Mouse (Mus musculus): ENCODE results near the gene Hnrnph1. TPM values are rescaled to one million over a fixed set of nuclear protein-coding genes. Genes with fewer than 3 reads are reported as not detected.

Gene Hnrnph1
- total RNA-seq, 2 experiments from 2014 or later, result 154 to 182 TPM

DNA sequence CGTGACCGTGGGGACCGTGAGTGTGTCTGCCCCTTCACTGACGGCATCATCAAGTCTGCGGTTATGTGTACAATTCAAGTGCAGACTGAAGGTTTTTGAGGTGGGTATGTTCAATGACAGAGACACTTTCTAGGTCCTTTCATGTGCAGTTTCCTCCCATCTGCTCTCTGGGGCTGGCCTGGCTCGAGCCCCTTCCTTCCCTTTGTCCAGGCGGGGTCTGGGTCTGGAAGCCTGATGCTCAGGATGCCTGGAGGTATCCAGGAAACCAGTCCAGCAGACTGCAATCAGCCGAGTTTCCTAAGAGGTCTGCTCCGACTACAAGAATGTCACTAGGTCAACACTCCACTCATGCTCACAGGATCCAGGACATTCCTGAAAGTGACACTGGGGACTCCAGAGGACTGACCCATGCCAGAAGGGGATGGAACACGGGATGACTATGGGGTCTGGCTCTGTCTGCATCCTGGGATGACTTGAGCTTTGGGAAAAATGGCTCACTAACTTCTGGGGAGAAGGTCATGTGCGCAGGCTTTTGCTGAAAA, 20.0 kb downstream of the Hnrnph1 start:
- DNase-seq, result no peak
- intact Hi-C loops (cut with DNase I), result no loop called here

DNA sequence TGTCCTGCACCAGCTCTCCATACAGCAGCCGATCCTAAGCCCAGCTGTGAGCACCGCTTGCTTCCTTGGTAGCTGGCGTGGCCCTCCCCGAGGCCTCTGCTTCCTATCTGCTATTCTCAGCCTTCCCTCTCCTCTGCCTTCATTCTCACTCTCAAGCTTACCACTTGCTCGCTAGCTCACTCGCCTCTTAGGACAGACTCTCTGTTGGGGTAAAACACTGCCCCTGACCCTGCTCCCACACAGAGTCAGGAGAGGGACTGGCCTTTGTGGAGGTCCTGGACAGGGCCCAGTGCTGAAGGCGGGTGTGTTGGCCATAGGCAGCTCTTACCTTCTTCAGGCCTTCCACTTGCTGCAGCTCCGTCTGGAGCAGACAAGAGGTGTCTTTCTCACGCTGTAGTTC, 20.5 kb downstream of the Hnrnph1 start:
- no peak for DNase-seq
- intact Hi-C loops (cut with DNase I), result no loop called here

DNA sequence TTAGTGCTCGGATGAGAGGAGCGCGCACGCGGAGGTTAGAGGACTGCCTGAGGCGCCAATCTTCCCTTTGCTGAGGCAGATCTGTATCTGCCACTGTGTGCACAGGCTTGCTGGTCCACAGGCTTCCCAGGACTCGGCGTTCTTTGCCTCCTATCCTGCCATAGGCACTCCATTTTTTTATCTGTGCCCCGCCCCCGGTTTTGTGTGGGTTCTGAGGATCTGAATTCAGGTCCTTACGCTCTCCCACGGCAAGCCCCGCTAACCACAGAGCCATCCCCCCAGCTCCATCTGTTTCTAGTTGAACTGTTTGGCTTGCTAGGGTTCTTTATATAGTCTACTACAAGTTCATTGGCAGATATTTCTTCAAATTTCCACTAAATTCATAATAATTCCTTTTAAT, 22.0 kb downstream of the Hnrnph1 start:
- DNase-seq, result no peak
- intact Hi-C loops (cut with DNase I), result no loop called here

DNA sequence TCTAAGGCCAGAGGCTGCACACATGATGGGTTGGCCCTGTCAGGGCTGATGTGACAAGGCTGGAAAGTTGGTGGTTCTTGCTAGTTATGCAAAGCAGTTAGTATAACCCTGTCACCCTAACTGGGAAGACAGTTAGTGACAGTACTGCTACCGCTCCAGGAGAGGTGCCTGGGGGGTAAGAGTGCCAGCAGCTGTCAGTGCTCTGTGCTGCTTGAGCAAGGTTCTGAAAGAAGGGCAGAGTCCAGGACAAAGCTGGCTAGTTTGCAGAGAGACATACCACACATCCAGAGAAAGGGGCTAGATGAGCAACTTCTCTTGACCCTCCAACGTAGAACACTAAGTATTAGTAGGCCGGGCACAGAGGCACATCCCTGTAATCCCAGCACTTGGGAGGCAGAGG, 25.7 kb downstream of the Hnrnph1 start:
- no peak for DNase-seq
- intact Hi-C loops (cut with DNase I), result no loop called here

DNA sequence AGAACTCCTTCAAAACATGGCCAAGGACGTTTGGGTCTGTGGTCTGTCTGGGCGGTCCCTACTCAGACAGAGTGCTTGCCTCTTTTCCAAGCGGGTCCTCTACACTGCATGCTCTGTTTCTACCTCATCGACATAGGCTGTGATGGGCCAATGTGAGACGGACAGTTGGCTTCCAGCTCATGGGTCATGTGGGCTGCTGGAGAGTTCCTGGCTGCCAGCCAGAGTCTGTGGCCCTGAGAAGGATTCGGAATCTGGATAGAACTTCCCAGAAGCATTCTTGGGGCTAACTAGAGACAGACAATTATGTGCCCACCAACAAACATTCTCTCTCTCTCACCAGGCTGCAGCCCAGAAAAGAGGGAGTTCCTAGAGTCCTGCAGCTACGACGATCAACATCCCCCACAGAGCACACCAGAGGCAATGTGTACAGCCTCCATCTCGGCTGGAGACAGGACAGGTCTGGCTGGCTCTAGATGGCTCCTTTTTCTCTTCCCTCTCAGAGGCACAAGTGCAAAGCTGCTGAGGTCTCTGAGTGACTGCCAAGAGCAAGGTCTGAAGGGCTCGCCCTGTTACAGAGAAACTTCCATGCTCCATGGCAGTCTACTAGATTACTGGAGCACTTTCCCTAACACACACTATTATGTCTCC, 26.7 kb downstream of the Hnrnph1 start:
- peak; percentile 71 to 73 for DNase-seq
- intact Hi-C loops (cut with DNase I), result no loop called here

DNA sequence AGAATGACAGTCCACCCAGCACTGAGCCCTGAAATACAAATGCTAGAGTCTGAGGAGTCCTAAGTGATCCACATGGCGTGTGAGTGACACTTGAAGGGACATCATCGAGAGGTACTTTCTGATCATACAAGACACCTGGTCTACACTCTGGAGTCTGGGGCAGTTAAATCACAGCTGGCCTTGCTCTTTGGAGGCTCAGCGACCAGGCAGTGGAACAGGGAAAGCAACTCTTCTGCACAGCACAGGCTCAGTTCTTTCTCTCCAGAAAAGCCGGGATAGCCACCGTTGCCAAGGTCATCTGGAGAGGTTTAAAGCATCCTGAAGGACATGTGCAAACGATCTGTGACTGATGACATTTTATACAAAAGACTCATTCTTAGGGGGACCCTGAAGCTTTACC, 30.4 kb downstream of the Hnrnph1 start:
- intact Hi-C loops (cut with DNase I), result no loop called here
- DNase-seq, result no peak

DNA sequence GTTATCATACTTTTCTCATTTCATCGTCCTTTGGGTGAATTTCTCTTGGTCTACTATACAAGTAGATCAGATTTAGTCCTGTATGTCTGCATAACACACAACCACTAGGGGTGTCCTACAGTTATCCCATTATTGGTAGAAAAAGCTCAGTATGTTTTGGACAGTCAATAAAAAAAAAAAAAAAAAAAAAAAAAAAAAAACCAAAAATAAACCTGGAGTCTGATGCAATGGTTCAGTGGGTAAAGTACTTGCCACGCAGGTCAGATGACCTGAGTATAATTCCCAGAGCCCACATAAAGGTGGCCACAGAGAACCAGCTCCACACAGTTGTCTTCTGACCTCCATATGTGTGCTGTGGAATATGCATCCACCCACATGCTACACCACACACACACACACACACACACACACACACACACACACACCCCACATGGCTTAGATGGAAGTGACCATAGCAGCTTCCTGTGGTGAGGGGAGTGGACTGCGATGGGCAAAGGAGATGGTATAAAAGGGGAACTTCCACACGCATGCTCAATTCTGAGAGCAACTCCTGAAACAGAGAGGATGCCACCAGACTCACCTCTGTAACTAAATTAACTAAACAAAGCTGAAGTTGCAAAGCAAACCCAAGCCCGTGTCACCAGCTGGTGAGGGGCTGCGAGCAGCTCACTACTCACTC, 38.9 kb downstream of the Hnrnph1 start:
- intact Hi-C loops (cut with DNase I), result no loop called here
- no peak for DNase-seq

DNA sequence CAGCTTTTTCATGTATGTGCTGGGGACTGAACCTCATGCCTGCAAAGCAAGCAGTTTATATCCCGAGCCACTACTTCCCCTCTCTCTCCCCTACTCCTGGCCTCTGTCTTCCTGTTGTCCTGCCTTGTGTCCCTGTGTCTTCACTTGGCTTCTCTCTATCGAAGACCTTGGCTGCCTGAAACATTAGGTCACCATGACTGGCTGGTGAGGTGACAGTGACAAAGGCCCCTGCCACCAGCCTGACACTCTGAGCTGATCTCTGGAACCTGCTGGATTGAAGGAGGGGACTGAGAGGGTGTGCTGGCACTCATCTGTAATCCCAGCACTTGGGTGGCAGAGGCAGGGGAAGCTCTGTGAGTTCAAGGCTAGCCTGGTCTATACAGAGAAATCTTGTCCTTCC, 41.1 kb downstream of the Hnrnph1 start:
- DNase-seq, result no peak
- intact Hi-C loops (cut with DNase I), result no loop called here

DNA sequence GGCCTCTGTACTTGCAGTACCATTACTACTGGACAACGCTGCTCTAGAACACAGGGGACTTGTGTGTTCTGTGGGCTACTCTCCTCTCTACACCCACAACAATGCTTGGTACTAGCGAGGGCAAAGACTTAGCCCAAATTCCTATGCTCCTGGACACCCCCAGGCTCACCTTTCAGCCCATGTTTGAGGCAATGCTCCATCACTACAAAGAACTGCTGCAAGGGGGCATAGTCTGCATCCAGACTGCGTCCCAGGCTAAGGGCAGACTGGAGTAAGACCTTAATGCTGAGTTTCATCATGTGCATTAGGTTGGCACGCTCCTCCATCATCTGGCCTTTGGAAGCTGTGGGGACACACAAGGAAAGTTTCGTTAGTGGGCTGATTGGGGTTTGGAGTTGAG, 44.7 kb downstream of the Hnrnph1 start:
- intact Hi-C loops (cut with DNase I), result no loop called here
- DNase-seq, result no peak

DNA sequence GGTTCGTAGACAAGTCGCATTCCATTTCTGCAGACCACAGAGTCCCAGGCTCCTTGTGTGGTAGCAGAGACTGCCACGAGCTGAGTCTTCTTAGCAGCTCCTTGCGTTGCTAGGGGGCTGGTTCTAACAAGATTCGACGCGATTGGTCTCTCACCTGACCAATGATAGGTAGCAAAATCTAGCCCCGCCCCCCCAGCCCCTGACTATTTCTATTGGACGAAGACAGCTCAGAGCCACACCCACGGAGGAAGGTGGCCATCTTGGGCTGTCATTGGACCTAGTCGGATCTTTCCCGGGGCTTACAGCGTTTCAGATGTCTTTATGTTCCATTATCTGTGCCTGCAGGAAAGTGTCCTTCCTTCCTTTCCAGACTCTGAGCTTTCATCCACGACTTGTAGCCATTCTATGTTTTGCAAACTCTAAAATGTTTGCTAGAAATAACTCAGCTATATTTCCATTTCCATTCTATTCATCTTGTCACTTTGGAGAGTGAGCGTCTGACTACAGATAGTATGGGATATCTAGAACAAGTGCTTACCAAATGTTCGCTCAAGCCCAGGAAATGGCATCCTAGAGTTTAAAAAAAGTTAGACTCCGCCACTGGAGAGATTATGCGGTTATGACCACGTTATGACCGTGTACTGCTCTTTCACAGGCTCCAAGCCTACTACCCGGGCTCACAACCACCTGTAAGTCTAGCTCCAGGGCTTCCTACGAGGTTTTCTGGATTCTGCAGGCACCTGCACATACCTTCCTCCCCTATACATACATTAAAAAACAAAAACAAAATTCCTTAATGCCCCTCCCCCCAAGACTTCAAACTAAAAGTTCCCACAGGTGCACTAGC, 45.4 kb downstream of the Hnrnph1 start:
- peak in 1 of 2 experiments; percentile 40 for DNase-seq
- intact Hi-C loops (cut with DNase I), result no loop called here

DNA sequence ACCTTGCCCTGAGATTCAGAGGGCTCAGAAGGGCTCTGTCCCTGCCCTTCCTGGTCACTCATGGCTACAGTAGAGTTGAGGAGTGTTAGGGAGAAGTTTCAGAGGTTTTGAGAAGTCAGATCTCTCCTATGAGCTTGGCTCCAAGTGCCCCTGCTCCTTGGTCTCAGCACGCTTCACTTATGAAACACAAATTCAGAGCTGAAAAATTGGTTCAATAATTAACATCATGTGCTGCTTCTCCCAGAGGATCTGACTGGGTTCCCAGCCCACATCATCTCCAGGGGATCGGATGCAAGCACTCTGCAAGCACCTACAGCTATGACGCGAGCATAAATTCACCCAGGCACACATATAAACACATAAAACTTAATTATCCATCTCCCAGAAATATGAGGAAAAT, 49.3 kb downstream of the Hnrnph1 start:
- no peak for DNase-seq
- intact Hi-C loops (cut with DNase I), result no loop called here

DNA sequence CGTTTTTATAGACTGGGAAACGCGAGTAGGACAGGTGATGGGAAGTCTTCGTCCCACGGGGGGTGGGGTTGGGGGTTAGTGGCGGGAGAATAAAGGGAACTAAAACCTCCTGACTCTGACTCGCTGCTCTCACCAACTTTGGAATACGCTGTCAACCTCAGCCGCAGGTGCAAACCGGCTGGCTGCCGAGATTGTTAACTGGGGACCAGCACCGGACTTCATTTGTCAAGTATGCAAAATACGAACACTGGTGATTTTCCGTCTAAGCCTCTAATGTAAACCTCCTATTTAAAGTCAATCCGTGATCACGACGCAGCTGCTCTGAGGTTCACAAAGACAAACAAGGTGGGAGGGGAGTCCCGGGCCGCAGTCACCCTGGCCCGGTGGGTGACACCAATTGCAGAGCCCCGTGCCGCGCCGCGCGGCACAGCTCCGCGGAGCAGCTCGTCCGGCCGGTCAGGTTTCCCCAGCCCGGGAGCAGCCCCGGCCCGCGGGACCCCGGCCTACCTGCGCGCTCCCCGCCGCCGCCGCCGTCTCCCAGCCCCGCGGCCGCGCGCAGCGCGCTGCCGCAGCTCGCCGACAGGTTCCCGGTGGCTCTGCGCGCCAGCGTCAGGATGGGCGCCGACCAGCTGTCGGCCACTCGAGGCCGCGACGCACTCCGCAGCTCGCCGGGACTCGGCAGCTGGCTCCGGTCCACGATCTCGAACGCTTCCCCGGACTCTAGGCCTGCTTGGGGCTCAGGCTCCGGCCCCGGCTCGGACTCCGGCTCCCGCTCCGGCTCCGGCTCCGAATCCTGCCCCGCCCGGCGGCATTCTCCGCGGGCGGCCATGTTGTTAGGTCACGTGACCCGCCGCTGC, 53.7 kb downstream of the Hnrnph1 start, which contains the start of gene Rufy1:
Gene Rufy1 (minus strand): TSS at position 849 of the 857 bp plus-strand sequence.
- intact Hi-C loops (cut with DNase I), result loop anchor here (5.0 kb wide), 1 partner anchor 53 kb away; the partner anchor contains the start of gene Hnrnph1

DNA sequence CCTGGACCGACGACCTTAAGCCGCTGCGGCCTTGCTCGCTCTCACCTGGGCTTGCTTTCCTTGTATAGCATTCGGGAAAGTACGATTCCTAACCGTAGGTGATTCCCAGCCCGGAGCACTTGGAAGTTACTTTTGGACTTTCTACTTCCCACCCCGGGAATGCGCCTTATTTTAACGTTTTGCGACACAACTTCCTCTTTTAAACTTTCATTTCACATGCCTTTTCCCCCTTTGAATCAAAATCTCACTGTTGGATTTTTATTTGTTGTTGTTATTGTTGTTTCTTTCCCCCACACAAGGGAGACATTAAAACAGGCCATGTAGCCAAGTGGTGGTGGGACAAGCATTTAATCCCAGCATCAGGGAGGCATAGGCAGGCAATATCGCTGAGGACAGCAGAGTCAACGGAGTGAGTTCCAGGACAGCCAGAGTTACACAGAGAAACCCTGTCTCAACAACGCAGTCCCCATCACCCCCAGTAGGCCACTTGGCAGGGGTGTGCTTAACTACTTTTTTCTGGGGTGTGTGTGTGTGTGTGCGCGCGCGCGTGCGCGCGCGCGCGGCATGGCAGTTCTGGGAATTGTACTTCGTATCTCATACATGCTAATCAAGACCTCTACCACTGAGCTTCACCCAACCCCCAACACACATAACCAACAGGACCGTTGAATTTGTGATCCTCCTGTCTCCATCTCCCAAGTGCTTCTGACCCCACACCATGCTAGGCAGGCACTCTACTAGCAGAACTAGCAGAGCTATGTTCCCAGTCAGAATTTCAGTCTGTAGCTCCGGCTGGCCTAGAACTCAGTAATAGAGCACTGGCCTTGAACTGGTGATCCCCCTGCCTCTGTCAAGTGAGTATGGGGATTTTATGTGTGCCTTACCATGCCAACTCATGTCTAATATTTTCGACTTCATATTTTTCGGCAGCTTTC, 54.6 kb downstream of the Hnrnph1 start:
- intact Hi-C loops (cut with DNase I), result loop anchor here (5.0 kb wide), 1 partner anchor 54 kb away; the partner anchor contains the start of gene Hnrnph1
- DNase-seq, result peak; percentile 27 to 49

More for the DNA sequence above, 53.7 kb downstream of the Hnrnph1 start, which contains the start of gene Rufy1:
- peak; percentile 91 for DNase-seq

DNA sequence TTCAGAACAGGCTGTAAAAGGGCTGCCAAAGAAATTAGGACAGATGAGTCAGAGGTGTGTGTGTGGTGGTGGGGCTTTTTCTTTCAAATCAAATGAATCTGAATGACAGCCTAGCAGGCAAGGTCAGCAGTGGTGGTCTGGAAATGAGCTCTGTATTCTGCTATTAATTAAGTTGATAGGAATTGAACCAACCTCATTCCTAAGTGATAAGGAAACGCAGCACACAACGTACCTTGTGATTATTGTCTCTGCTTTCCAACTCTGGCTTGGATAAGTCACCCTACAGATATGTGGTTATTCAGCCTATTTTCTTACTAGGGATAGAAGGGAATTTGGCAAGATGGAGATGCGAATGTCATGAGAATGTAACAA, 55.3 kb downstream of the Hnrnph1 start:
- intact Hi-C loops (cut with DNase I), result loop anchor here (5.0 kb wide), 1 partner anchor 55 kb away; the partner anchor contains the start of gene Hnrnph1
- no peak for DNase-seq

DNA sequence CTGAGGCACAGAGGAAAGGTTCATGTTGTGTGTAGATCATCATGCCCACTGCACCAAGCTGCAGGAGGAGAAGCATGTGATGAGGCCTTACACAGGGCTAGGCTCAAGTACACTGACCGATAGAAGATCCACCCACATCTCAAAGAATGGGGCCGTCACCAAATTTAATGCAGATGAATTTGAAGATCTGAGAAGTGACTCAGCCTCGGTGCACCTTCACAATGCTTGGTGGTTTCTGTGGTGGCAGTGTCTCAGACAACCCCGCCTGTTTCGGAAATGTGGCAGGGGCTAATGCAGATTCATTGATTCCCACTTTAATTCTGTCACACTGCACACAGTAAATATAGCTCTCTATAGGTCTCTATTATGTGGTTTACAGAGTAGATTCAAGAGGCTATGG, 56.1 kb downstream of the Hnrnph1 start:
- intact Hi-C loops (cut with DNase I), result loop anchor here (5.0 kb wide), 1 partner anchor 56 kb away; the partner anchor contains the start of gene Hnrnph1
- no peak for DNase-seq
